Mouse (Mus musculus) layer of hippocampus, postnatal 10 days (tissue): Measurements from ENCODE around the gene Tmem170. TPM values are rescaled to one million over a fixed set of nuclear protein-coding genes. Genes with fewer than 3 reads are reported as not detected.

Source experiments
- DNase-seq, 2 experiments: peaks; one replicate each; pipeline ENCODE4 v3.0.0; 2021; ENCODE audit warnings: low spot score in 2 of 2
- long read RNA-seq: library from polyadenylated mRNA; stranded (forward); transcript quantifications from one replicate; pipeline ENCODE4 v2.0.0, GENCODE M21; 2023
- total RNA-seq, 2 experiments: library from RNA; stranded (reverse); gene quantifications; 2 replicates each; pipeline ENCODE4 v1.2.3; 2021

Gene Tmem170
- total RNA-seq: 1 to 10 TPM; 3.4 to 4.1 TPM
- long read RNA-seq, partial matches to known transcripts: 0 of 3 reads
- long read RNA-seq, other reads (novel, unspliced or antisense): 2 of 3 reads

DNA sequence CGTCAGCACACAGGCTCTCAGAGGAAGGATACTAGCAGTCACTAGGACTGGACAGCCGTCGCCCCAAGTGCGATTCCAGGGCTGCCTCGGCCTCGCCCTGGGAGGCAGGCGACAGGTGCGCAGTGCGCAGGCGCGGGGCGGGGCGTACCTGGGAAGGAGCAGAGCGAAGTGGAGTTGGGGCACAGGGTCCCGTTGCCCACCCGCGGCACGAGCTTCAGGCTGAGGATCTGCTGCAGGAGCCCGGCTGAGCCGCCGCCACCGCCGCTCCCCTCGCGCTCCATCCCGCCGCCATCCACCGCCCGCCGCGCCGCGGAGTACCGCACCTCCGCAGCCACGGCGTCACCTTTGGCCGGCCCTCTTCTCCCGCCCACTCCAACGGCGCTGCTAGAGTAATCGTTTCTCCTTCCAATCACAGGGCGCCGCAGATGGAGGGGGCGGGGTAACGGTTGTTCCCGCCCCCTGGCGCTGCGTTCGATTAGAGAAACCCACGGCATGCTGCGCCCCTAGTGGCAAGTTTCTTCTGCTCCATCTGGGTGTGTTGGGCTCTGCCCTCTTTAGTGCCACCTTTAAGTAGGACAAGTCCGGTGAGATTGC is at the start of gene Tmem170:
Gene Tmem170 (minus strand): TSS at position 396 of the 594 bp plus-strand sequence.
- DNase-seq: peak; percentile 97 to 98

DNA sequence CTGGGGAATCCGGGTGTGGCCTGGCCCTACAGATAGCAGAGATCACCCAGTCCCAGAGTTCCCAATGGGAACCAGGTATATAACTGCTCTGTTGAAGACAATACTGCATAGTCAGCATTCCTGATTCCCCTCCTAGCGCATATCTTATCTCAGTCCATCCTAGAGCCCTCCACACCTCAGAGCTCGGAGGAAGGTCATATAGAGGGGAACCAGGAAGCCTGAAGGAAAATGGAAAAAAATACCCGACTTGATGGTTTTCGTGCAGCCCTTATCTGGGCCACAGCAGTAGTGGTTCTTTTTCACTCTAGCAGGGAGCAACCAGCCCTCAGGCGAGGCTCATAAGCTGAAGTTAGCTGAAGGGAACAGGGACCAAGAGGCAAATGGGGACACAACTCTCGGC is 48.4 kb upstream of the Tmem170 start:
- no peak for DNase-seq

DNA sequence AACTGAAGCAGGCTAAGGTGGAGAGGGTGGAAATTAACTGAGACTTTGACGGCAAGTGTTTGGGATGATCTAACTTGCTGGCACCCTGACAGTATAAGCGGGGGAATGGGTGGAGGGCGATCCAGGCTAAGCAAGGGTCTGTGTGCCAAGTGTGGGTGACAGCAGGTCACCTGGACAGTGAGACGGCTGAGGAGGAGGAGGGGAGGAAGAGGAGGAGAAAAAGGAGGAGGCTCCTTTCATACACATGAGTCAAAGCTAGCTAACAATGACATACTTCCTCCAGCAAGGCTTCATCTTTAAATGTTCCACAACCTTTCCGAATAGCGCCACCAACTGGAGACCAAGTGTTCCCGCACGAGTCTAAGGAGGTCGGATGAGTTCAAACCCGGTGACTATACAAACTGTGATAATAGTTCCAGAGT is 46.8 kb upstream of the Tmem170 start:
- DNase-seq: peak; percentile 55 to 58

DNA sequence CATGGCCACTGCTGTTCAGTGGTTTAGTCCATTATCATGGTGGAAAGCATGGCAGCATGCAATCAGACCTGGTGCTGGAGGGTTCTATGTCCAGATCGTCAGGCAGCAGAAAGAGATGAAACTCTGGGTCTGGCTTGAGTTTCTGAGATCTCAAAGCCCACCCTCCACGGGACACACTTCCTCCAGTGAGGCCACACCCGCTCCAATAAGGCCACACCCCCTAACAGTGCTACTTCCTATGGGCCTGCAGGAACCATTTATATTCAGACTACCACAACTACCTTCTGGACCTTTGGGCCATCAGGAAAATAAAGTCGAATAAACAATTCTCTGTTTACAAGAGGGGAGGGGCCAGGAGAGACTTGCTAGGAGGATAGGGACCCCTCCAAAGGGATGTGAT is 44.4 kb upstream of the Tmem170 start:
- no peak for DNase-seq

DNA sequence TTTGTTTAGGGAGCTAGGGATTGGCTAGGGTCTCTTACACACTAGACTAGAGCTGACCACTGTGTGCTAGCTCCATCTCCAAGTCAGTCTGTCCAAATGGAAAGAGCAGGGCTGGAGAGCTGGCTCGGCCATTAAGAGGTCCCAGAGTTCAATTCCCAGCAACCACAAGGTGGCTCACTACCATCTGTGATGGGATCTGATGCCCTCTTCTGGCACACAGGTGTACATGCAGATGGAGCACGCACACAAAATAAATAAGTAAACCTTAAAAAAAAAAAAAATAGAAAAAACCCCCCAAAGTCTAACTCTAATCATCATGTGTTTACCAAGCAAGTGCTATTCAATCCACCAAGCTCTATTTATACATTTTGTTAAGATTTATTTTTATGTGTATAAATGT is 43.1 kb upstream of the Tmem170 start:
- DNase-seq: no peak

DNA sequence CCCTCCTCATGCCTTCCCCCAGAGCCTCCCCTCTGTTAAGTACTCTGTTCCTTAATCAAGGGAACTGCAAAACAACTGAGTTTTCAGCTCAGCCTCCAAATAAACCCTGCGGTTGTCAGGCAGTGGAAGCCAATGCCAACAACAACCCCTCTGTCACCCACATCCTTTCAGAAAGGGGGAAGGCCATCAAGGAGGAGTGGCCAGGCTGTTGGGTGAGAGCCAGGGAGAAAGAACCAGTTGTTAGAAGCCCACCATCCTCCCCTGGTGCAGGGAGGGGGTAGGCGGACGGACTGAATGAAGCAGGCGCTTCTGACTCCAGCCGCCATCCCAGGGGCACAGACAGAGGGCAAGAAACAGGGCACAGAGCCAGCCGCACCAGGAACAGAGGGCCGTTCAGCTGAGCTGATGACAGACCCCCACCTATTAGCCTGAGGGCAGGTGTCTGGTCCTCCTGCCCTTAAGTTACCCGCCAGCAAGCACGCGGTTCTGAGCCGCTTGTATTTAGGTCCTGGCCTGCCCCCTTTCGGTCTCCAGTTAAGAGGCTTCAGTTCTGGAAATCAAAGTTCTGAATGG is 36.4 kb upstream of the Tmem170 start:
- peak; percentile 64 to 75 for DNase-seq

DNA sequence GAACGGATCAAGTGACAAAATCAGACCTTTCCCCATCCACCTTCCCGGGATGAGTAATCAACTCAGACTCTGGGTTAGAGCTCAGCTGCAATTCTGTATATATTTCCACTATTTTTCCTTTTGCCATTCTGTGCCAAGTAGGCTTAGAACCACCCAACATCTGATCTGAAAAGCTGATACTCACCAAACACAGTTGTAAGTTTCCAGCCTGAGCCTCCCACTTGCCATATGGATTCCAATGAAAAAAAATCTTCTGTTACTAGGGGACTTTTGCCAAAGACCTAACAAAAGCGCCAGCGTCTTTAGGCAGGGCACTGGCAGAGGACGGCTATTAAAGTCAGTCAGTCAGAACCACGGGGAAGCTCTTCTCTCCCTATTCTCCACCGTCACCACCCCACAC is 35.0 kb upstream of the Tmem170 start:
- no peak for DNase-seq

DNA sequence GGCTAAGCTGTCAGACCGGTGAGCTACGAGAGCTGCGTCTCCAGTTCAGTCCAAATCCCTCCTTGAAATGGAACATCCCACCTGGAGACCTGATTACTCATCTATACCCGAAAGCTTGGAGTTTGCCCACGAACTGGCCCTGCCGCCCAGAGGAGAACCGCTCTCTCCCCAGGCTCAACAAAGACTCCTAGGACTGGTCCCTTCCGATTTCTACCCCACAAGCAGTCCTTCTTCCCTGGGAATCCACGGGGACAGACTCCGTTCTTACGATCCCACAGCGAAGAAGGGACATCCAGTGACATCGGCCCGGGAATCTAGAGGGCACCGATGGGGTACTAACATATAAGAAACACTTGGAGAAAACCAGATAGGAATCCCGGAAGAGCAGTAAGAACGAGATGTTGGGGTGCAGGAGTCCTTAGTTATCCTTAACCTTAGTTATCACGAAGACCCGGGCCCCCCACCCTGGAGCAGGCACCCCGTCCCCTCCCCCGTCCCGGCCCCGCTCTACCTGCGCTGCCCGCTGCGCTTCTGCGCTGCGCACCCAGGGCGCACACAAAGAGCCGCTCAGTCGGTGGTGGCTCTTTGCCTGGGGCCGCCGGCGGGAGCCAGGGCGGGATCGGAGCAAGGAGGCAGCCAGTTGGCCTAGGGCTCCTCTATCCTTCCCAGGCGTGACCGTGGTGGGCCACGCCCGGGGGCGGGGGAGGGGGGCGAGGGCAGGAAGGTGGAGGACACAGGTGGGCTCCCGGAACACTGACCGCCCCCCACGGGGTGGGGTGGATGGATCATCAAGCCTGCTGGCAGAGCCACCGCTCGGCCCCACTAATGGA is 33.3 kb upstream of the Tmem170 start, which contains the start of gene Chst5:
Gene Chst5 (minus strand): TSS at position 827 of the 830 bp plus-strand sequence.
- peak in 1 of 2 experiments; percentile 41 for DNase-seq

DNA sequence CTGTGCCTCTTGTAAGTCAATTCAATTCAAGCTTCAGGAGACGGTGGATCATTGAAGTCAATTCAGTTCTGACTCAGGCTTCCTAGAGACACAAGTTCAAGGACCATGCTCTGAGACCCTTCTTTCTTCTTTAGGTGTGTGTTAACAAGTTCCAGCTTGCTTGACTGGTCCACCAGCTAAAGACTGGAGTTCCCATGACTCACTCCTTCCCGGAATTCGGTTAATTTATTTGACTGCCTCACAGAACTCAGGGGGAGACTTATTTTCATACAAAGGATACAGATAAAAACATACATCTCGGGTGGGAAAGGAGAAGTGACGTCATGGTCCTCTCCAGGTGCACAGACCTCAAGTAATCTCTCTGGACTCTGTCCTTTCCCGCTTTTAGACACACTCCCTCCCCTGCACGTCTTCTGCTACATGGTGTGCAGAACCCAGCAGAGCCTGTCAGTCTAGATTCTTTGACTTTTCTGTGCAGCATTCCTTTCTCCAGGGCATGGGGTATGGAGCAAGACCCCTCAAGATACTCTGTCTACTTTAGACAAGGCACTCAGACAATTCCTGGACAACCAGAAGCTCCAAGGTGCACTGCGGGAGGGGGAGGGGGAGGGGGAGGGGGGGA is 29.1 kb upstream of the Tmem170 start:
- DNase-seq: no peak

DNA sequence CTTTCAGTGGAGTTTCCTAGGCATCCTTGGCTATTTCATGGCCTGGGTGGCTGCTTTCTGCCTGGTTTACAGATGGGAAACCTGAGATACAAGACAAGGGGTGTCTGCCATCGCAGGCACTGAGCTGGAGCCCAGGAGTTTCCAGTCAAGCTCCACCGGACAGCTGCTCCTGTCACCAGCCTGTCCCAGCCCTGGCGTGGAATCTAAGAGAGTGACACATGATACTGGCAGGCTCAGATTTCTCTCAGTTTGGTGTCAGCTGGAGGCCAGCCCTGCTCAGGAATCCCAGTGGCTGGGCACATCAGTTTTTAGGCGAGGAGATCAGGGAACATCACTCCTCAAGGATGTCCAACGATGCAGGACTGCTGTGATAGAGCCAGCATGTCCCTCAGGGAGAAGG is 25.5 kb upstream of the Tmem170 start:
- DNase-seq: no peak

DNA sequence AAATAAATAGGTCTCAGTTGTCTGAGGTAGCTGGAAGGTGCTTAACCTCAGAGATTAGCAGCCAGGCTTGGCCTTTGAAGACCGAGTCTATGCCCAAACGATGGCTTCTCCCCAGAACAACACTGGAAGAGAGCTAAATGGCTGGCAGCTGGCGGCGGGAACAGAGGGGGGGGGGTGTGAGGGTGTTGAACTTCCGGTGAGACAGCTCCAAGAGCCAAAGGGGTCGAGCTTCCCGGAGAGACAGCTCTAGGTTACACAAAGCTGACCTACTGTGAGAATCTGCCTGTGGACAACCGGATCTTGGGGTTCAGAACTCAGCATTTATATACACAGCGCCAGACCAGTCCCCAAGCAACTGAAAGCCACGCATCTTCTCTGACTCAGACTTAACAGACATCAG is 22.0 kb upstream of the Tmem170 start:
- no peak for DNase-seq

DNA sequence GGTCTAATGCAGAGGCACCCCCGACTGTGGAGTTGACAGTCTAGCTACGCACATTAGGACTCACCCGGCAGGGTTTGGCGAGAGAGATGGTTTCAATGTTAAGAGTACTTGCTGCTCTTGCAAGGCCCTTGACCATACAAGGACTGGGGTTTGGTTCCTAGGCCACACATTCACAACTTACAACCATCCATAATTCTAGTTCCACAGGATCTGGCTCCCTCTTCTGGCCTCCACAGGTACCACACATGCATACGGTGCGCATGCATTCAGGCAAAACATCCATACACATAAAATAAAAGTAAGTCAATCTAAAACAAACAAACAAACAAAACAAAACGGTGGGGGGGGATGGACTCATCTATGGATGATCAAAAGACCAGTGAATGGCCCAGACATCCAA is 18.4 kb upstream of the Tmem170 start:
- no peak for DNase-seq

DNA sequence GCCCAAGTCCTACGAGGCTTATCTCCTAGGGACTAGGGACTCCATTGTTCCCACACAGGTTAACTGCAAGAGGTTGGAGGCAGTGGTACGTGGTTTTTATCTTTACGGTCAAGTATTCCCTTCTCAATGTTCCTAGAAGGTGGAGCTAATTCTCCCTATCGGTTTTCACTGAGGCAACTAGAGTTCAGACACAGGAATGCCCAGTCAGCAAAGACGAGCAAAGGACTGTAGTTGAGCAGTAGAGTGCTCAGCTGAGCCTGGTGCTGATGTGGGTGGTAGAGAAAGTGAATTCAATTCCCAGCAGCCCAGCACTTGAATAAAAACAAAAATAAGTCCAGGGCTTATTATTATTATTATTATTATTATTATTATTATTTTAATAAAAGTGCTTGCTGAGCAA is 16.1 kb upstream of the Tmem170 start:
- DNase-seq: no peak

DNA sequence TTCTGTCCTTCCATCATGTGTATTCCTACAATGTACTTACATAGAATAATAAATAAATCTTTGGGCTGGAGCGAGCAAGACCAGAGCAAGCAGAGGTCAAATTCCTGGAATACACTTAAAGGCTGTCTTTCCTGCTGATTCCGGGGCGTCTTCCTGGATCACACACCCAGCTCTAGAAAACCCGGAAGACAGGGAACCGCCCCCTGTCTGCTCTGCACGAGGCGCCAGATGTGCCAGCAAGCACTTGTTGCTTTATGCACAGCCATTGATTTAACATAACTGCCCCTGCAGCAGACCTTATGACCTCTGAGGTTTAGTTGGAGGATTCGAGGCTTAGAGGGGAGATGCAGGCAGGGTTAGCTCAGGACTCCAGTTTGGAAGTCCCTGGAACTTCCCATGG is 15.4 kb upstream of the Tmem170 start:
- DNase-seq: no peak

DNA sequence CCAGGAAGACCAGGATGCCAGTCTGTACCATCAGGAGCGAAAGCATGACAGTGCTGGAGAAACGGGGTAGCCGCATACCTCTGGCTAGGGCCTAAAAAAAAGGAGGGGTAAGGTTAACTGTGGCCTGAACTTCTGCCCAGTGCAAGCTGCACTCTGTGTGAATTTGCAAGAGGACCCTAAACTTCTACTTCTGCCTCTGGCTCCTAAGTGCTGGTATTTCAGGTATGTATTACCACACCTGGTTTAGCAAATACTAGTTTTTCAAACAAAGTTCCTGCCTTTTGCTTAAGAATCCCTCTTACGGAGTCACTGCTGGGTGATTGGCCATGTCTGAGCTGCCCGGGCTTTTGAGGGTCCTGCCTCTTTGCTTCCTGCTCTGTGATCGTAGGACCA is 14.4 kb upstream of the Tmem170 start:
- DNase-seq: no peak

DNA sequence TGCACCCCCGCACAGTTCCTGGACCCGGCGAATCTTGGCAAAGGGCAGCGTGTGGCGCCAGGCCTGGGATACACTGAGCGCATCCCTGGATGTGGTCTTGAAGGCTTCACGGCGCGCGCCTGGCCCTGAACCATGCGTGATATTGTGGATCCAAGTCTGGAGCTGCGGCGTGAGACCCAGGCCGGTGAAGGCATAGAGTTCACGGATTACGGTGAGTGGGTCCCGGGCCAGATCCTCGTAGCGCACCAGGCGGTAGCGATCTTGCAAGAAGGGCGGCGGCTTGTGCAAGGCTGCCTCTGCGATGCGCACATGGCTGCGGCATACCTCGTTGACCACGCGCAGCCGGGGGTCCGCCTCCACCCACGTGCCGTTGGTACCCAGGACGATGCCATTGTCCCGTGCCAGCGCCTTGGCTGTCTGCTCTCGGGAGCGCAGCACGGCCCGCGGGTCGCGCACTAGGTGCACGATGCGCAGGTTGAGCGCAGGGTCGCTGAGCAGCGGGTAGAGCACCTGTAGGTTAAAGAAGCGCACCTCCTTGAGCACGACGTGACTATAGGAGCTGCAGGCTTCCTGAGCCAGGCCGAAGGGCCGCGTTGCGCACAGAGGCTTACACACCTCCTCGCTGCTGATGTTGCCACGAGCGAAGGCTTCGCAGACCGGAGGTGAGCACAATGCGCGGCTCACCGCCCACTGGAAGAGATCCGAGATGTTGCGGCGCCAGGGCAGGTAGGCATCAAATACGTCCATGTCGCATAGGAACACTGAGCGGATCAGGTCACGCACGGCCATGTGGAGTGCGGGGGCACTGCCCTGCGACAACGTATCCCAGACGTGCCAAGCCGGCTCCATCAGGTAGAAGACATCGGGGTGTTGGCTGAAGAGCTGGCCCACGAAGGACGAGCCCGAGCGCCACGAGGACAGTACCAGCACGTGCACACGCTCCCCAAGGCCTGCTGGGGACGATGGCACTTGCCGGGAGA is 13.7 kb upstream of the Tmem170 start:
- peak in 1 of 2 experiments; percentile 16 for DNase-seq

DNA sequence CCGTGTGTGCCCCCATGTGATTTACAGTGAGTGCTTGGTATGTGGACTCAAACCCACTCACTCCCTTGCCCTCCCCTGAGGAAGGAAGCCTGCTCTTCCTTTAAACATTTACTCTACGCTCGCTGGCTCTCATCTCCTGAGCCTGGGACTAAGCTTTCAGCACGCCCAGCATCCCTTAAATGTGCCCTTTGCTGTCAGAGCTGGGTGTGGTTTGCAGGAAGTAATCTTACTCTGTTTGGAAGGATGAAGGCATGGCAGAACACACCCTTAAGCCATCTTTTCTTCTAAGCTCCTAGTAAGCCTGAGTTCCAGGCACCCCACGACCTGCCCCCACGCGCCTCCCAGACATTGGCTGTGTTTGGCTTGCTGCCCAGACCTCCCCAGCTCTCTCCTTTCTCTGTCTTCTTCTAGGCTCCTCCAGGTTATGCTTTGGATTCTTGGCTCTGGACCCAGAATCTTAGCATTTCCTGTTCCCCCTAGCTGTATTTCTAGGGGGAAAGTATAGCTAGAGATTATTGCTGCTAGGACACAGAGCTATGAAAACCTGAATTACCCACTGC is 11.6 kb upstream of the Tmem170 start:
- no peak for DNase-seq

DNA sequence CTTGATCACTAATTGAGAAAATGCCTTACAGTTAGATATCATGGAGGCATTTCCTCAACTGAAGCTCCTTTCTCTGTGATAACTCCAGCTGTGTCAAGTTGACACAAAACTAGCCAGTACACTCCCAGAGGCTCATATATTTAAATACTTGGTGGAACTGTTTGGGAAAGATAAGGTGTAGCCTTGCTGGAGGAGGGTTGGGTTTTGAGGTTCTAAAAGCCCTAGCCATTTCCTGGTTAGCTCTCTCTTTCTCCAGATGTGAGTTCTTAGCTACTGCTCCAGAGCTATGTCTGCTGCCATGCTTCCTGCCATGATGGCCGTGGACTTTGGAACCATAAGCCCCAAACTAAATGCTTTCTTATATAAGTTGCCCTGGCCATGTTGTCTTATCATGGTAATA is 10.9 kb upstream of the Tmem170 start:
- DNase-seq: no peak

DNA sequence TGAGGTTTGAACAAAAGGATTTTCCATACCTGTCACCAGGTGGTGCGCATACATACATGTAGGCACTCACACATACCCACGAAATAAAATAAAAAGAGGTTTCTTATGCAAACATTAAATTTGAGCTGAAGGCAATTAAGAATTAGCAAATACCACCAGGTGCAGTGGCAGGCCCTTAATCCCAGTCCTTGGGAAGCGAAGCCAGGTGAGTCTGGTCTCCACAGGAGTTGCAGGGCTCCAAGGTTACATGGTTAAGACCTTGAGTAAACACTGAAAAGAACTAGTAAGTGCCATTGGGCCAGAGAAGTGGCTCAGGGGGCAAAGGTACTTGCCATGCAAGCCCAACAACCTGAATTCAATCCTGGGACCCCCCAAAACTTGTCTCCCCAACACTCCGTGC is 7.1 kb upstream of the Tmem170 start:
- DNase-seq: no peak

DNA sequence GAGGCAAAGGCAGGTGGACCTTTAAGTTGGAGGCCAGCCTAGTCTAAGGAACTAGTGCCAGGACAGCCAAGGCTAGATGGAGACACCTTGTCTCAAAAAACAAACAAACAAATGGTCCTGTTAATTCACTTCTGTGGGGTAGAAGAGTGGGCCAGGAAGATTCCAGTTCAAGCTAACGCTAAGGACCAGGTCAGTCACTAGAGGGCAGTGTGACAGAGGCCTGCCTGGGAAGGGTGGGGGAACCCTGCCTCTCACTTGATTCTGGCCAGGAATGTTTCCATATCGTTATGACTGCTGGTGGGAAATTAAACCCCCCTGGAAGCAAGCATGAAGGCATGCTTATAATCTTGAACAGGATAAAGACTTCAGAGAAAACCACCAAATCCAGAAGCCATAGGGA is 5.0 kb upstream of the Tmem170 start:
- DNase-seq: peak; percentile 38 to 53
